Mouse (Mus musculus) stomach, embryonic 15.5 days (tissue): Measurements from ENCODE around the gene Ccdc157. TPM values are rescaled to one million over a fixed set of nuclear protein-coding genes. Genes with fewer than 3 reads are reported as not detected.
"Not testable (repeated sequence)": the region's sequence is repeated elsewhere in the genome, so short reads cannot be mapped to it uniquely, and the experiment has no call there.

Experiments
- ATAC-seq: fragments of 200-750 bp; cut with Nextera tagmentation; 2 replicates; pipeline ENCODE4 v1.8.0; 2017; ENCODE audit warnings: low read depth, moderate number of reproducible peaks, moderate TSS enrichment; ENCODE audit not compliant: insufficient read depth, low FRiP score
- H3K27ac ChIP-seq: fragments of 300-500 bp; sonication (generic); 2 replicates; pipeline ENCODE4 v1.5.1; 2015; ENCODE audit warnings: mild to moderate bottlenecking, inconsistent platforms
- H3K27me3 ChIP-seq: fragments of 300-500 bp; sonication (generic); replicated peaks from 2 replicates; pipeline ENCODE4 v1.6.1; 2015; ENCODE audit warnings: inconsistent platforms
- H3K36me3 ChIP-seq: fragments of 300-500 bp; sonication (generic); 2 replicates; pipeline ENCODE4 v1.6.1; 2015; ENCODE audit warnings: inconsistent platforms
- H3K4me1 ChIP-seq: fragments of 300-500 bp; sonication (generic); 2 replicates; pipeline ENCODE4 v1.6.1; 2015; ENCODE audit warnings: inconsistent platforms
- H3K4me2 ChIP-seq: fragments of 300-500 bp; sonication (generic); 2 replicates; pipeline ENCODE4 v1.6.1; 2015; ENCODE audit warnings: mild to moderate bottlenecking, inconsistent platforms
- H3K4me3 ChIP-seq: fragments of 300-500 bp; sonication (generic); replicated peaks from 2 replicates; pipeline ENCODE4 v1.5.1; 2015; ENCODE audit warnings: inconsistent platforms
- H3K9ac ChIP-seq: fragments of 300-500 bp; sonication (generic); 2 replicates; pipeline ENCODE4 v1.6.1; 2015; ENCODE audit warnings: inconsistent platforms
- H3K9me3 ChIP-seq: fragments of 300-500 bp; sonication (generic); 2 replicates; pipeline ENCODE4 v1.6.1; 2016; ENCODE audit warnings: inconsistent platforms
- WGBS: fragments of 180-500 bp; shearing (Covaris S2); methylation state at CpG from one replicate; pipeline ENCODE4 v1.1.7; 2015; 5-methylcytosine and 5-hydroxymethylcytosine counted together
- polyA plus RNA-seq: library from polyadenylated mRNA; unstranded; fragments of >200 nt; fragmentation: Nextera tagmentation; extraction: Ambion mirVana; gene quantifications from 2 replicates; pipeline ENCODE4 v1.2.1, GENCODE M21; 2015

Ccdc157 gene
- polyA plus RNA-seq, 1 experiment from 2014 or later, result 6.1 TPM

- no peak overlapping the region for H3K27ac ChIP-seq
- 78% methylated on average over 3 of the region's 3 CpGs for WGBS
- no peak overlapping the region for H3K9ac ChIP-seq
These were observed 35.5 kb upstream of the Ccdc157 start for GRCm38 (mm10) chr11:4195597-4196031.

GRCm38 (mm10) chr11:4193420-4193819, 33.3 kb upstream of the Ccdc157 start:
- Histone ChIP-seq H3K27me3 (no peaks in the 10 kb centered on the region), H3K9me3 (no peaks in the 10 kb centered on the region), H3K36me3 (no peaks in the 10 kb centered on the region), H3K4me3 (no peak overlapping the region), H3K9ac (no peak overlapping the region), H3K27ac (peak overlapping the region; percentile 69), H3K4me1 (peaks cover 28% of the 10 kb centered on the region), H3K4me2 (no peak overlapping the region)
- peak; percentile 62 for ATAC-seq

More at GRCm38 (mm10) chr11:4195597-4196031, 35.5 kb upstream of the Ccdc157 start:
- H3K36me3 ChIP-seq, result no peaks in the 10 kb centered on the region
- peaks cover 20% of the 10 kb centered on the region for H3K4me1 ChIP-seq
- no peaks in the 10 kb centered on the region for H3K9me3 ChIP-seq
- H3K27me3 ChIP-seq, result no peaks in the 10 kb centered on the region
- no peak for ATAC-seq
- H3K4me2 ChIP-seq, result no peak overlapping the region
- H3K4me3 ChIP-seq, result no peak overlapping the region

DNA sequence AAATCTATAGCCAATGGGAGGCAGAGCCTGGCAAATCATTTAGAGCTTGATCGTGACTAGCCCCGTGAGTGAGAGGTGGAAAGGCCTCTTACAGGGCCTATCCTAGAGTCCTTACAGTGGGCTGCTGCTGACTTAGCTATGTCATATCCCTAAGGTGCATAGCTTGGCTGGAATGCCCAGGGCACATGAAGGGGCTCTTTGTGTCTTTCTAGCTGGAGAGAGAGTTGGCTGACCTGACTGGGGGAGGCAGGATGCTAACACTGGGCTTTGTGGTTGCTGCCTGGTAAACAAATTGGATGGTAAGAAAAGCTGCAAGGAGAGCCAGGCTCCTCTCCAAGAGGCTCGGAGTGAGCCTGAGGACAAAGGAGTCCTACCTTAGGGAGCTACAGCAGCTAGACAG, 32.7 kb upstream of the Ccdc157 start:
- Histone ChIP-seq H3K9me3 (no peaks in the 10 kb centered on the region), H3K27me3 (no peaks in the 10 kb centered on the region), H3K4me3 (no peak overlapping the region), H3K9ac (no peak overlapping the region), H3K4me2 (0 out of 2 replicates have a peak overlapping the region, but pooled peaks have one; percentile 1), H3K36me3 (no peaks in the 10 kb centered on the region), H3K27ac (peak overlapping the region; percentile 69), H3K4me1 (peaks cover 34% of the 10 kb centered on the region)
- ATAC-seq, result no peak
- 75% methylated on average over 3 of the region's 3 CpGs for WGBS

- H3K9me3 ChIP-seq, result no peaks in the 10 kb centered on the region
- no peak for ATAC-seq
- no peaks in the 10 kb centered on the region for H3K27me3 ChIP-seq
- WGBS, result 79% methylated on average over 3 of the region's 3 CpGs
- H3K27ac ChIP-seq, result no peak overlapping the region; the same call in 1 of the 2 replicates
- no peaks in the 10 kb centered on the region for H3K36me3 ChIP-seq
- H3K4me3 ChIP-seq, result no peak overlapping the region
- peaks cover 37% of the 10 kb centered on the region for H3K4me1 ChIP-seq
- H3K4me2 ChIP-seq, result no peak overlapping the region
- H3K9ac ChIP-seq, result no peak overlapping the region
These were observed 30.6 kb upstream of the Ccdc157 start for GRCm38 (mm10) chr11:4190677-4191076.

DNA sequence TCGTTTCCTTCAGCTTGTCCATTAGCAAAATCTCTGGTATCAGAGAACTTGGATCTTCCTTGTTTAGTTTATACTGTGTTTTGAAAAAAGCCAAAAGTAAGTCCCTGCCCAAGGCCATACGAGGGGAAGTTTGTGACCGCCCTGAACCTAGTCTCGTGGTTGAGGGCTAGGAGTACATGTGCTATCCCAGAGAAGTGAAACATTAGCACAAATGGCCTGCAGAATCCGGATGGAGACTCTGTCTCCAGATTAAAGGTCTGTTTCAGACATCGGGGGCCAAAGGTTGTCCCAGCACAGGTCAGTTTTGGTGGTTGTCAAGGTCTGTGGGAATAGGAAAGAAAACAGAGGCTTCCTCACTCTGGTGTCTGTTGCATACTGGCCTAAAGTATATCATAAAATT, 29.1 kb upstream of the Ccdc157 start:
- no peaks in the 10 kb centered on the region for H3K27me3 ChIP-seq
- 83% methylated on average over 6 of the region's 6 CpGs for WGBS
- H3K4me1 ChIP-seq, result peaks cover 39% of the 10 kb centered on the region
- H3K4me2 ChIP-seq, result no peak overlapping the region
- H3K9ac ChIP-seq, result no peak overlapping the region
- no peaks in the 10 kb centered on the region for H3K9me3 ChIP-seq
- ATAC-seq, result no peak
- no peaks in the 10 kb centered on the region for H3K36me3 ChIP-seq
- no peak overlapping the region for H3K27ac ChIP-seq
- H3K4me3 ChIP-seq, result no peak overlapping the region

- H3K27ac ChIP-seq, result no peak overlapping the region
- WGBS, result 12% methylated on average over 9 of the region's 9 CpGs
- ATAC-seq, result no peak
These were observed 27.2 kb upstream of the Ccdc157 start for GRCm38 (mm10) chr11:4187318-4187700.

DNA sequence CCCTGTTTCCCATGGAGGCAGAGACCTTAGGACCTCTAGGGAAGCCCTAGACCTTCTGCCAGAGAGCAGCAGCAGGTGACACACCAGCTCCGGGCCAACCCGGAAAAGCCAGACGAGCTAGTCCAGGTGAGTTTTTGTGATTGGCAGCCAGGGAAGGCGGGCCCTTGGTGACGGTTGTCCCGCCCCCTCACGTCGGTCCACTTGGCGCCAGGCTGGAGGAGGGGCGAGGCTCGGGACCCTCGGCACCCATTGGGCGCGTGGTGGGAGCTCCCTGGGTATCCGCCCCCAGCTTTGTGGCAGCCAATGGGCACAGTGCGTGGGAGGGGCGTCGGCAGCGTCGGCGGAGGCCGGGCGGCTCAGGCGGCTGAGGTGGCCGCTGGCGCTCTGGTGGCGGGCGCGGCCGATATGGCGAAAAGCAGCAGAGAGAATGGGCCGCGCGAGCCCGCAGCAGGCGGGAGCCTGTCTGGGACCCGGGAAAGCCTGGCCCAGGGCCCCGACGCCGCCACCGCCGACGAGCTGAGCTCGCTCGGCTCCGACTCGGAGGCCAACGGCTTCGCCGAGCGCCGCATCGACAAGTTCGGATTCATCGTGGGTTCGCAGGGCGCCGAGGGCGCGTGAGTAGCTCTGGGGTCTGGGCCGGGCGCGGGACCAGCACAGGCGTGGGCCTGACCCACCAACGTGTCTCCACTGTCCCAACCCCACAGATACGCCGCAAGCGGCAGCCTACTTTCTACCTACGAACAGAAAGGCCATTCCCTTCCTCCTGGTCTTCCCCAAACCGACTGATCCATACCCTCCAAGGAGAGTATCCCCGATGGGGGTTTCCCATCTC, 26.6 kb upstream of the Ccdc157 start, which contains the start of gene Tbc1d10a:
Tbc1d10a (plus strand) TSS at position 304 of the 832 bp plus-strand sequence.
- WGBS, result under 1% methylated on average over 71 of the region's 71 CpGs
- Histone ChIP-seq H3K27me3 (no peaks in the 10 kb centered on the region), H3K27ac (peak within 1 kb of the TSS; percentile 65), H3K4me3 (peak within 1 kb of the TSS; percentile 87), H3K4me2 (peak within 1 kb of the TSS; percentile 79), H3K4me1 (peaks cover 29% of the 10 kb centered on the region), H3K36me3 (peaks cover 9% of the 10 kb centered on the region; the same call in 1 of the 2 replicates), H3K9me3 (no peaks in the 10 kb centered on the region), H3K9ac (peak within 1 kb of the TSS; percentile 98)
- peak; percentile 99 for ATAC-seq

More at GRCm38 (mm10) chr11:4187318-4187700, 27.2 kb upstream of the Ccdc157 start:
- Histone ChIP-seq H3K4me2 (peak overlapping the region; percentile 79), H3K36me3 (0 out of 2 replicates have a peak, but pooled peaks cover 4% of the 10 kb centered on the region), H3K9me3 (no peaks in the 10 kb centered on the region), H3K9ac (peak overlapping the region; percentile 98), H3K4me1 (peaks cover 35% of the 10 kb centered on the region), H3K27me3 (no peaks in the 10 kb centered on the region), H3K4me3 (peak overlapping the region; percentile 87)

- Histone ChIP-seq H3K36me3 (peaks cover 21% of the 10 kb centered on the region), H3K4me1 (peaks cover 24% of the 10 kb centered on the region)
- not testable (repeated sequence) for H3K9me3 ChIP-seq, H3K4me2 ChIP-seq, H3K27ac ChIP-seq, H3K9ac ChIP-seq, ATAC-seq, H3K4me3 ChIP-seq, H3K27me3 ChIP-seq
- 88% methylated on average over 6 of the region's 6 CpGs for WGBS
These were observed 25.4 kb upstream of the Ccdc157 start for GRCm38 (mm10) chr11:4185480-4185879.

GRCm38 (mm10) chr11:4184251-4184952, 24.3 kb upstream of the Ccdc157 start:
- Histone ChIP-seq H3K4me1 (peaks cover 19% of the 10 kb centered on the region), H3K4me3 (no peak overlapping the region), H3K9me3 (no peaks in the 10 kb centered on the region), H3K36me3 (peaks cover 30% of the 10 kb centered on the region), H3K9ac (no peak overlapping the region), H3K4me2 (no peak overlapping the region), H3K27ac (no peak overlapping the region), H3K27me3 (no peaks in the 10 kb centered on the region)
- 46% methylated on average over 4 of the region's 4 CpGs for WGBS
- ATAC-seq, result no peak

GRCm38 (mm10) chr11:4183511-4183910, 23.4 kb upstream of the Ccdc157 start:
- no peak for ATAC-seq
- H3K36me3 ChIP-seq, result peaks cover 39% of the 10 kb centered on the region
- H3K4me1 ChIP-seq, result peaks cover 19% of the 10 kb centered on the region
- no peak overlapping the region for H3K9ac ChIP-seq
- H3K27me3 ChIP-seq, result no peaks in the 10 kb centered on the region
- H3K9me3 ChIP-seq, result no peaks in the 10 kb centered on the region
- no peak overlapping the region for H3K4me3 ChIP-seq
- H3K27ac ChIP-seq, result no peak overlapping the region; the same call in 1 of the 2 replicates
- no peak overlapping the region for H3K4me2 ChIP-seq

DNA sequence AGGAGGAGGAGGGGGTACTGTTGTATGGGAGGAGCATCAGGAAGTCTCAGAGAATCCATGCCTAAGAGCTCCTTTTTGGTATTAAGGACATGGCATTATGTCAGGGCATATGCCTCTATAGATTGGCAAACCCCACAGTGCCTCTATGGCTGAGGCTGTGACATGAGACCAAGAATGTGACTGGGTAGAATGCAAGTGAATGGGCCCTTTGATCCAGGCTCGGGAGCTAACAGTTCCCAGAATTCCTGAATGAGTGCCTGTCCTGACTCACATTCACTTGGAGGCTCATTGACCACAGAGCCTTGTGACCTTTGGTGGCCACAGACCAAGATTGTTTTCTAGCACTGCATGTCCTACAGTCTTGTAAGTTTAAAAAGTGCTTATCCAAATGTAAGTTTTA, 22.0 kb upstream of the Ccdc157 start:
- ATAC-seq, result no peak
- H3K27me3 ChIP-seq, result no peaks in the 10 kb centered on the region
- 0 out of 2 replicates have a peak, but pooled peaks cover 4% of the 10 kb centered on the region for H3K4me1 ChIP-seq
- WGBS, result 31% methylated on average over 1 of the region's 1 CpGs
- no peaks in the 10 kb centered on the region for H3K9me3 ChIP-seq
- H3K4me2 ChIP-seq, result no peak overlapping the region
- peaks cover 54% of the 10 kb centered on the region for H3K36me3 ChIP-seq
- no peak overlapping the region for H3K27ac ChIP-seq
- no peak overlapping the region for H3K9ac ChIP-seq
- no peak overlapping the region for H3K4me3 ChIP-seq

GRCm38 (mm10) chr11:4177716-4178115, 17.6 kb upstream of the Ccdc157 start:
- H3K4me2 ChIP-seq, result no peak overlapping the region
- WGBS, result 72% methylated on average over 4 of the region's 4 CpGs
- H3K9me3 ChIP-seq, result no peaks in the 10 kb centered on the region
- ATAC-seq, result no peak
- no peaks in the 10 kb centered on the region for H3K27me3 ChIP-seq
- H3K36me3 ChIP-seq, result peaks cover 93% of the 10 kb centered on the region
- no peak overlapping the region for H3K9ac ChIP-seq
- H3K4me1 ChIP-seq, result no peaks in the 10 kb centered on the region
- H3K4me3 ChIP-seq, result no peak overlapping the region
- no peak overlapping the region for H3K27ac ChIP-seq
